Mouse (Mus musculus) bone marrow macrophage, adult 2 months (primary cell): ENCODE measurements around the gene Sept9.

Source experiments
- CTCF ChIP-seq: IDR thresholded peaks from 2 replicates; pipeline ENCODE4 v1.5.1; 2012; ENCODE audit warnings: low read depth, mild to moderate bottlenecking, low read length, moderate library complexity
- POLR2A ChIP-seq: IDR thresholded peaks from 2 replicates; pipeline ENCODE4 v1.6.1; 2012; ENCODE audit warnings: mild to moderate bottlenecking, low read depth, low read length, borderline replicate concordance

GRCm38 (mm10) chr11:117240861-117241738 is 41.6 kb downstream of the Sept9 start:
- TF ChIP-seq POLR2A (no peak), CTCF (no peak)
